Mouse (Mus musculus) layer of hippocampus, adult 18-20 months (tissue): ENCODE measurements at regions not wholly inside any gene's neighbourhood (a gene's known extent, or its start where the extent isn't known, plus 50 kb on each side); places are given as distances from the start of the nearest gene placed in this dataset.

Experiments used
- DNase-seq, 2 experiments: peaks; one replicate each; pipeline ENCODE4 v3.0.0; 2022; ENCODE audit warnings: low spot score in 2 of 2

DNA sequence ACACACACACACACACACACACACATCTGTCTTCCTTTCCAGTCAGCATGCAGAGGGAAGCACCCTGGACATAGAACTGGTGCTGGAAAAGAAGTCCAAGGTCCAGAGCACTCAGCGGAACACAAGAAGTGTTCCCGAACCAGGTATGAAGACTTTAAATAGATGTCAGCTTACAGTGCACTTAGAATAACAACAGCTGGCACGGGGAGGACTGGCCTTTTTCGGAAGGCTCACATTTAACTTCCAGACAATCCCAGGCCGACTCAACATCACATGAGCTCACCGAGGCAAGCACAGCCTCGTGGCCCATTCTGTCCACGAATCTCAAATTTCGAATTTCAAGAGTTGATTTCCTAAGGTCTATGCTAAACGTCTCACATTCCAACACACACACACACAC lies 70.9 kb upstream of the Slc25a33 start:
- DNase-seq, result no peak

DNA sequence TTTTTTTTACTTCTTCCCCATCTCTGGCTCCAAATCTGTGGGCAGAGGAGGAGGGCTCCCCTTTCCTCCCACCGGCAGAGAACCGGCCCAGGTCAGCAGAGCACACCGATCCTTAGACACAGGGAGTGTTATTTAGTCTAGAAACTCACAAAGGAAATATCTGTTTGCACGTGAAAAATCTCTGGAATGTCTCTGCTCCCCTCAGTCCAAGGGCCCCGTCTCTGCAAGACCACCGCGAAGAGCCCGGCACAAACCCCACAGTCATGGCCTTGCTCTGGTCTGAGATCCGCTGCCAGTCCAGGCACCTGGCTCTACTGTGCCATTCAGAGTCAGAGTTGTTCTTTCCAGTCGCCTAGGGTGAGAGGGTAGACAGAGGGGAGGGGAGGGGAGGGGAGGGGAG lies 69.7 kb upstream of the Slc25a33 start:
- no peak for DNase-seq

DNA sequence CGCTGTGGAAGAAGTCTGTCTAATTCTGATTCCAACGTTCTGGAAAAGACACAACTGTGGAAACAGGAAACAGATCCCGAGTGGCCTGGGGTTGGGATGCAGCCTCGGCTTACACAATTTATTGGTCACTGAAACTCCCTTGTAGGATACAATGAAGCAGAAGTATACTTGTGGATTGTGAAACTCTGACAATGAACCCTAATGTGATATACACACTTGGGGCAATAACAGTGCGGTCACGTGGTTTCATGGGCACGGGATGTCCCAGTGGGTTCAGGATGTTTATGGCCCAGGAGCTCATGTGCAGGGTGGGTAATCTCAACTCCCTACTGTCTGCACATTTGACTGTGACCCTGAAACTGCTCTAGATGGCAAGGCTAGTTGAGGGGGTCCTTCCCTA lies 68.8 kb upstream of the Slc25a33 start:
- DNase-seq, result no peak

DNA sequence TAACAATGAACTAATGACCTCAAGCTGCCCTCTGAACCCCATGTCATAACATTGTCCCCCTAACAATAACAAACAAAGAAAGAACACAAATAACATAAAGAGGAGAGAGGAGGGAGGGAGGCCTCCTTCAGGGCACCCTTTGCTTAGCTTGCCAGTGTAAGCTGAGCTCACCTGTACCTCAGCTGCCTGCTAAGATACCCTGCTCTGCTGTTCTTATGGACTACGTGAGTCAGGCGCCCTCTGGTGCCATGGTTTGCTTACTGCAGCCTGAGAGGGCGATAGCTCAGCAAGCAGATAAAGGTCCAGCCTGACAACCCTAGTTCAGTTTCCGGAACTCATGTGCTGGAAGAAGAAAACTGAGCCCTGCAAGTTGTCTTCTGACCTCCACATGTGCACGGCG lies 67.8 kb upstream of the Slc25a33 start:
- DNase-seq, result no peak

GRCm38 (mm10) chr4:149840511-149841292 lies 66.6 kb upstream of the Slc25a33 start:
- DNase-seq, result peak; percentile 77 to 85

GRCm38 (mm10) chr4:149838682-149839081 lies 64.6 kb upstream of the Slc25a33 start:
- DNase-seq, result no peak

GRCm38 (mm10) chr4:149834646-149835156 lies 60.6 kb upstream of the Slc25a33 start:
- DNase-seq, result peak; percentile 53 to 77

DNA sequence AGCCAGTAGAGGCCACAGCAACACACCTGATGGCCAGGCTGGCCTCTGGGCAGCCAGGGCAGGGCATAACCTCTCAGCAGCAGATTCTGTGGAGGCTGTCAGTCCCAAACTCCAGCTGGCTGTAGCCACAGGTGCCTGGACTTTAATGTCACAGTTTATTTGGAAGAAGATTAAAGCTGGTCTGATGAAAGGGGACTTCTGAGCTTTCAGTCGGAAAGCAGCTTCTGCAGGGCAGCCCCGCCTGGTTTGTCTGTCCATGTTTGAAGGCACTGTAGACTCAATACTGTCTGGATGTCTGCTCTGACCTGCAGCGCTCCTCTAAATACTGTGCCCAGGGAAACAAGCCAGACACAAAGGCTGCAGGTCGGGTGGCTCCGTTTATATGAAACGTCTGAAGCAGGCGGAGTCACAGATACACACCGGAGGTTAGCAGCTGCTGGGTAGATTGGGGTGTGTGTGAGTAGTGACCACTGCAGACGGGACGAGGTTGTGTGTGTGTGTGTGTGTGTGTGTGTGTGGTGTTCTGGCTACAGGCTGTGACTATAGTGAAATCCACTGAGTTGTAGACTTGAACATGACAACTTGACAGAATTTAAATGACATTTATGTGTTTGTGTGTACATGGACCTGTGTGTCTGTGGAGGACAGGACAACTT lies 58.5 kb upstream of the Slc25a33 start:
- DNase-seq, result no peak

DNA sequence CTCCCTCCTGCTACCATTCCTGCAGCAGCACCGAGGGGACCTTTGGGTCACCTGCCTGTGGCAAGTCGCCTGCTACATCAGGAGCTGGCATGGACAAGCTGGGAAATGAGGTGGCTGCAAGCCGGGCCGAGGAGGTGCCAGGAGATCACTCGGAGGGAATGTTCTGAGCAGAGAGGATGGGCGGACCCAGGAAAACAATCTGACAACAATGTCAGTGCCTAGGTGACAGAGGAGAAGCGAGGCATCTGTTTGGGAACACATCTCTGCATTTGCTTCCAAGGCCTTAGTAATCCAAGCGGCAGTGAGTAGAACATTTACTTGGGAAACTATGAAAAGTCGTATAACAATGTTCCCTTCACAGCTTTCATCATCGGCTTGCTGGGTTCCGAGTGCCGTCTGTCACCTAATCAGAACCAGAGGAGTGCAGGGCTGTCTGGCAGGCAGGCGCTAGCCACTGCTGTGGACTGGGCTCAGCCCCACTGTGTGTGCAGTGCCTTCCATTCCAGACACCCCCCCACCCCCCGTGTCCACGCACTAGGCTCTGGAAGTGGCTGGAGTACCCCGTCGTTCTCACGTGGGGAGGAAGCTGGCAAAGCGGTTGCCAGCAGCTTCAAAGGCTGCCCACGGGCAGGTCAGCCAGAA lies 56.6 kb upstream of the Slc25a33 start:
- DNase-seq, result peak in 1 of 2 experiments; percentile 38

GRCm38 (mm10) chr4:149829964-149830363 lies 55.9 kb upstream of the Slc25a33 start:
- no peak for DNase-seq

DNA sequence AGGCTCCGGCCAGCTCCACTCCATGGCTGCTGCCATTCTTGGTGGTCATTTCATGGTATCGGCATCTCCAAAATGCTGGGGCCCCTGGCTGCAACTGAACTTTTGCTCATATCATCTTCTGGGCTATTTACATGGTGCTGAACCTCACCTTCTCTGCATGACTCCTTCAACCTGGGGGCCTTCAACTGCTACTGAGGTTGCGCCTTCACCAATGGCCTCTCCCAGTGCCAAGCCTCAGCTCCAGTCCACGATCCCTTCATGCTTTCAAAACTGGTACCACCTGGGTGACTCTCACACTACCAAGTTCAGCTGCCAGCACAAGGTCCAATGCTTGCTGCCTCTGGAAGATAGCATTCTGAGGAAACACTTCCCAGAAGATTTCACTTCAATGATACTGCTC lies 53.7 kb upstream of the Slc25a33 start:
- no peak for DNase-seq
